Mouse (Mus musculus): Measurements from ENCODE around the gene Smim7.
A peak's percentile ranks its signal among the peaks of the same experiment; 100 is the strongest.

Gene Smim7

GRCm38 (mm10) chr8:72570633-72571610 is at the start of gene Smim7:
Gene Smim7, minus strand, starts transcription at chr8:72571088.
- peak; percentile 97 for DNase-seq (ENCODE audit: extremely low spot score, low read depth, low spot score)

GRCm38 (mm10) chr8:72590198-72590597 is 19.3 kb upstream of the Smim7 start:
- no peak for DNase-seq (ENCODE audit: extremely low spot score, low read depth, low spot score)

- no peak for DNase-seq (ENCODE audit: extremely low spot score, low read depth, low spot score)
Measured at GRCm38 (mm10) chr8:72589286-72589685, 18.4 kb upstream of the Smim7 start.

- DNase-seq (ENCODE audit: extremely low spot score, low read depth, low spot score): no peak
Measured at GRCm38 (mm10) chr8:72588865-72589264, 18.0 kb upstream of the Smim7 start.

GRCm38 (mm10) chr8:72587806-72588205 is 16.9 kb upstream of the Smim7 start:
- DNase-seq (ENCODE audit: extremely low spot score, low read depth, low spot score): no peak

GRCm38 (mm10) chr8:72584390-72584789 is 13.5 kb upstream of the Smim7 start:
- no peak for DNase-seq (ENCODE audit: extremely low spot score, low read depth, low spot score)

GRCm38 (mm10) chr8:72583056-72583771 is 12.3 kb upstream of the Smim7 start:
- DNase-seq (ENCODE audit: extremely low spot score, low read depth, low spot score): no peak

- DNase-seq (ENCODE audit: extremely low spot score, low read depth, low spot score): no peak
Measured at GRCm38 (mm10) chr8:72579374-72579773, 8.5 kb upstream of the Smim7 start.

GRCm38 (mm10) chr8:72577941-72578340 is 7.1 kb upstream of the Smim7 start:
- no peak for DNase-seq (ENCODE audit: extremely low spot score, low read depth, low spot score)

- no peak for DNase-seq (ENCODE audit: extremely low spot score, low read depth, low spot score)
Measured at GRCm38 (mm10) chr8:72577266-72577665, 6.4 kb upstream of the Smim7 start.

GRCm38 (mm10) chr8:72575915-72576314 is 5.0 kb upstream of the Smim7 start:
- no peak for DNase-seq (ENCODE audit: extremely low spot score, low read depth, low spot score)

- no peak for DNase-seq (ENCODE audit: extremely low spot score, low read depth, low spot score)
Measured at GRCm38 (mm10) chr8:72573450-72573849, 2.6 kb upstream of the Smim7 start.

GRCm38 (mm10) chr8:72572507-72572906 is 1.6 kb upstream of the Smim7 start:
- DNase-seq (ENCODE audit: extremely low spot score, low read depth, low spot score): no peak

- no peak for DNase-seq (ENCODE audit: extremely low spot score, low read depth, low spot score)
Measured at GRCm38 (mm10) chr8:72571611-72572473, 954 bp upstream of the Smim7 start, which contains the start of gene Tmem38a. Gene Tmem38a, plus strand, starts transcription at chr8:72572055.

GRCm38 (mm10) chr8:72565970-72566369 is 4.9 kb downstream of the Smim7 start:
- no peak for DNase-seq (ENCODE audit: extremely low spot score, low read depth, low spot score)

- DNase-seq (ENCODE audit: extremely low spot score, low read depth, low spot score): no peak
Measured at GRCm38 (mm10) chr8:72561111-72561689, 9.7 kb downstream of the Smim7 start.

GRCm38 (mm10) chr8:72555770-72556169 is 15.1 kb downstream of the Smim7 start:
- DNase-seq (ENCODE audit: extremely low spot score, low read depth, low spot score): no peak

GRCm38 (mm10) chr8:72549314-72549892 is 21.5 kb downstream of the Smim7 start:
- DNase-seq (ENCODE audit: extremely low spot score, low read depth, low spot score): no peak

- no peak for DNase-seq (ENCODE audit: extremely low spot score, low read depth, low spot score)
Measured at GRCm38 (mm10) chr8:72548644-72549313, 22.1 kb downstream of the Smim7 start.

Data from hindlimb bud, embryonic 11.5 days (tissue).